Mouse (Mus musculus) kidney, embryonic 14.5 days (tissue): Measurements from ENCODE around the gene Rbms3. TPM values are rescaled to one million over a fixed set of nuclear protein-coding genes. Genes with fewer than 3 reads are reported as not detected.

Source experiments
- ATAC-seq: fragments of 200-750 bp; cut with Nextera tagmentation; 2 replicates; pipeline ENCODE4 v1.8.0; 2017; ENCODE audit warnings: moderate number of reproducible peaks, mild to moderate bottlenecking, moderate TSS enrichment, moderate library complexity; ENCODE audit not compliant: low FRiP score, low TSS enrichment
- H3K27ac ChIP-seq: fragments of 300-500 bp; sonication (generic); 2 replicates; pipeline ENCODE4 v1.5.1; 2014; ENCODE audit warnings: low read depth, mild to moderate bottlenecking, low read length, moderate library complexity, mixed read lengths
- H3K27me3 ChIP-seq: fragments of 300-500 bp; sonication (generic); 2 replicates; pipeline ENCODE4 v1.6.1; 2014; ENCODE audit warnings: mild to moderate bottlenecking, low read length; ENCODE audit not compliant: control insufficient read depth, insufficient read depth
- H3K36me3 ChIP-seq: fragments of 300-500 bp; sonication (generic); 2 replicates; pipeline ENCODE4 v1.6.1; 2014; ENCODE audit warnings: low read length, mixed read lengths; ENCODE audit not compliant: control insufficient read depth, insufficient read depth
- H3K4me1 ChIP-seq: fragments of 300-500 bp; sonication (generic); 2 replicates; pipeline ENCODE4 v1.6.1; 2014; ENCODE audit warnings: low read length, mixed read lengths; ENCODE audit not compliant: control insufficient read depth, insufficient read depth
- H3K4me2 ChIP-seq: fragments of 300-500 bp; sonication (generic); replicated peaks from 2 replicates; pipeline ENCODE4 v1.6.1; 2014; ENCODE audit warnings: low read depth, mild to moderate bottlenecking, low read length
- H3K4me3 ChIP-seq: fragments of 300-500 bp; sonication (generic); 2 replicates; pipeline ENCODE4 v1.5.1; 2014; ENCODE audit warnings: mild to moderate bottlenecking, low read length
- H3K9ac ChIP-seq: fragments of 300-500 bp; sonication (generic); 2 replicates; pipeline ENCODE4 v1.6.1; 2014; ENCODE audit warnings: low read depth, mild to moderate bottlenecking, low read length, moderate library complexity
- H3K9me3 ChIP-seq: fragments of 300-500 bp; sonication (generic); 2 replicates; pipeline ENCODE4 v1.6.1; 2016; ENCODE audit warnings: low read length; ENCODE audit not compliant: control insufficient read depth
- WGBS: fragments of 180-500 bp; shearing (Covaris S2); extraction: QIAGEN DNeasy Blood & Tissue Kit; methylation state at CpG from one replicate; pipeline ENCODE4 v1.1.7; 2014; 5-methylcytosine and 5-hydroxymethylcytosine counted together
- polyA plus RNA-seq: library from polyadenylated mRNA; unstranded; fragments of >200 nt; fragmentation: Nextera tagmentation; extraction: Ambion mirVana; gene quantifications from 2 replicates; pipeline ENCODE4 v1.2.1, GENCODE M21; 2014

Gene Rbms3
- polyA plus RNA-seq, 1 experiment from 2014 or later, result 73.4 TPM

DNA sequence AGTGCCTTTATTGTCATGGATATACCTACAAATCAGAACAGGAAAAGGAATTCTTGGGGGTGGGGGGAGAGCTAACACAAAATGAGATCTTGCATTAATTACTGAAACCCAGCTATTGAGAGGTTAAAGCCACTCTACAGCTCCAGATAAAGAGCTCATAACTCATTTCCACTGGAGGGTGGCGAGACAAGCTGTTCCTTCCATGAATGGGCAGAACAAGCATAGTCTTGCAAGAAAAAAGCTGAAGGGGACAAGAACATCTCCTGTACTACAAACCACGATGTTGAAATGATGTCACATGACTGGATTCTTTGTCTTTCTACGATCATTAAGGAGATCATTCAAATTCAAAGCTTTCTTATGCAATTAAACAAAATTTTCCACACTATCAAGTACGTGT, 417.7 kb downstream of the Rbms3 start:
- Histone ChIP-seq H3K27ac (no peak overlapping the region), H3K27me3 (no peaks in the 10 kb centered on the region), H3K4me2 (no peak overlapping the region), H3K9me3 (no peaks in the 10 kb centered on the region), H3K36me3 (no peaks in the 10 kb centered on the region; the same call in 1 of the 2 replicates), H3K9ac (no peak overlapping the region), H3K4me3 (no peak overlapping the region), H3K4me1 (peaks cover 17% of the 10 kb centered on the region)
- WGBS, result 42% methylated on average over 4 of the region's 4 CpGs
- no peak for ATAC-seq

GRCm38 (mm10) chr9:117210344-117210743, 419.4 kb downstream of the Rbms3 start:
- no peak for ATAC-seq
- Histone ChIP-seq H3K4me2 (no peak overlapping the region), H3K9me3 (no peaks in the 10 kb centered on the region), H3K36me3 (no peaks in the 10 kb centered on the region; the same call in 1 of the 2 replicates), H3K4me1 (peaks cover 15% of the 10 kb centered on the region), H3K27ac (no peak overlapping the region), H3K4me3 (no peak overlapping the region), H3K27me3 (no peaks in the 10 kb centered on the region), H3K9ac (no peak overlapping the region)
- 42% methylated on average over 2 of the region's 2 CpGs for WGBS

GRCm38 (mm10) chr9:117205395-117205794, 424.3 kb downstream of the Rbms3 start:
- H3K36me3 ChIP-seq, result 0 out of 2 replicates have a peak, but pooled peaks cover 3% of the 10 kb centered on the region
- no peaks in the 10 kb centered on the region for H3K9me3 ChIP-seq
- ATAC-seq, result no peak
- H3K27ac ChIP-seq, result no peak overlapping the region
- no peak overlapping the region for H3K9ac ChIP-seq
- no peak overlapping the region for H3K4me3 ChIP-seq
- no peak overlapping the region for H3K4me2 ChIP-seq
- peaks cover 3% of the 10 kb centered on the region; the same call in 1 of the 2 replicates for H3K4me1 ChIP-seq
- H3K27me3 ChIP-seq, result no peaks in the 10 kb centered on the region
- 40% methylated on average over 6 of the region's 6 CpGs for WGBS

DNA sequence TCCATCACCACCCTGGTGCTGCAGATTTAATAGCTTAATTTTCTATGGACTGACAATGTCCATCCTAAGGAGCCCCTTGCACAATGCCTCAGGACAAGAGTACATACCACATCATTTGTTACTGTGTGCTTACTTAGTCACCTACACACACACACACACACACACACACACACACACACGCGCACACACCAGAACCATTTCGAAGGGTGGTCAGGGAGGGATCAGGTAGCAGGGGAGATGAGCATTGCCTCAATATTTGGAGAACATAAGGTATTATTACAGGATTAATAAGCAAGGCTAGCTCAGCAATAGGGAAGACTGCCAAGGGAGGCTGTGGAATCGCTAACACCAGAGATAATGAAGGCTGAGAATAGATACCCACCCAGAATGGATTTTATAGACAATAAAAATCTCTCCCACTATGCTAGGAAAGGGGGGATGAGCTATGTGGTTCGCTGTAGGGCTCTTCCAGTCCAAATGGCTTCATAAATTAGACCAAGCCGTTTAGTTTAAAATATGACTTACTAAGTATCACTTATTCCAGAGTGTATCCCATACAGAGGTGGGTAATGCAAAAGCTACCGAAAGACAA, 429.6 kb downstream of the Rbms3 start:
- H3K4me2 ChIP-seq, result no peak overlapping the region
- no peak overlapping the region for H3K4me3 ChIP-seq
- no peak overlapping the region for H3K27ac ChIP-seq
- WGBS, result 87% methylated on average over 7 of the region's 7 CpGs
- H3K4me1 ChIP-seq, result no peaks in the 10 kb centered on the region
- no peaks in the 10 kb centered on the region for H3K27me3 ChIP-seq
- no peak overlapping the region for H3K9ac ChIP-seq
- peaks cover 3% of the 10 kb centered on the region; the same call in 1 of the 2 replicates for H3K36me3 ChIP-seq
- H3K9me3 ChIP-seq, result no peaks in the 10 kb centered on the region
- no peak for ATAC-seq

DNA sequence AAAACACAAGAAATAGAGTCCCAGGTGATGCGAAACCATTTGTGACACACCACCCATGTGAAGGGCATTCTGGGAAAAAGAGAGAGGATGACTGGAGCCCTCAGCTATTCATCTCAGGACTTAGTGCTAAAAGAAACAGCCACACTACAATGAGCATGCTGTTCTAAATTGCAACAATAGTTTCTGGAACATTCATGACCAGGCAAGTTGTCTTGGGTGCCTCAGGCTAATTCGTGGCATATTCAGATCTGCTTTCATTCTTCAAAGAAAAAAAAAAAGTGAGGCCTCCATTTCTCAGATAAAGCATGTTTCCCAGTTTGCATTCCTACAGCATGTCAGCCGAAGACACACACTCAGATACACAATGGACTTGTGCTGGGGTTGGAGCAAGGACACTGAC, 432.2 kb downstream of the Rbms3 start:
- no peak overlapping the region for H3K9ac ChIP-seq
- ATAC-seq, result no peak
- no peaks in the 10 kb centered on the region for H3K9me3 ChIP-seq

GRCm38 (mm10) chr9:117192565-117193540, 436.9 kb downstream of the Rbms3 start:
- peak; percentile 76 for ATAC-seq
- H3K4me1 ChIP-seq, result peaks cover 9% of the 10 kb centered on the region; the same call in 1 of the 2 replicates
- H3K27me3 ChIP-seq, result no peaks in the 10 kb centered on the region
- H3K4me3 ChIP-seq, result no peak overlapping the region
- H3K27ac ChIP-seq, result peak overlapping the region; percentile 77
- WGBS, result 49% methylated on average over 14 of the region's 14 CpGs
- no peak overlapping the region for H3K9ac ChIP-seq
- H3K36me3 ChIP-seq, result peaks cover 3% of the 10 kb centered on the region; the same call in 1 of the 2 replicates
- H3K9me3 ChIP-seq, result no peaks in the 10 kb centered on the region
- no peak overlapping the region for H3K4me2 ChIP-seq

More for the DNA sequence above, 432.2 kb downstream of the Rbms3 start:
- no peaks in the 10 kb centered on the region for H3K27me3 ChIP-seq
- no peak overlapping the region for H3K4me3 ChIP-seq
- H3K36me3 ChIP-seq, result peaks cover under 1% of the 10 kb centered on the region; the same call in 1 of the 2 replicates
- H3K4me1 ChIP-seq, result peaks cover 7% of the 10 kb centered on the region; the same call in 1 of the 2 replicates
- 88% methylated on average over 3 of the region's 3 CpGs for WGBS
- H3K4me2 ChIP-seq, result no peak overlapping the region
- H3K27ac ChIP-seq, result no peak overlapping the region

GRCm38 (mm10) chr9:117192093-117192492, 437.6 kb downstream of the Rbms3 start:
- WGBS, result 74% methylated on average over 15 of the region's 15 CpGs
- no peak overlapping the region for H3K9ac ChIP-seq
- peak overlapping the region; percentile 77; the same call in 1 of the 2 replicates for H3K27ac ChIP-seq
- H3K36me3 ChIP-seq, result peaks cover 3% of the 10 kb centered on the region; the same call in 1 of the 2 replicates
- no peaks in the 10 kb centered on the region for H3K9me3 ChIP-seq
- no peak for ATAC-seq
- no peaks in the 10 kb centered on the region for H3K27me3 ChIP-seq
- peaks cover 9% of the 10 kb centered on the region; the same call in 1 of the 2 replicates for H3K4me1 ChIP-seq
- H3K4me3 ChIP-seq, result no peak overlapping the region
- H3K4me2 ChIP-seq, result no peak overlapping the region

GRCm38 (mm10) chr9:117188406-117188805, 441.3 kb downstream of the Rbms3 start:
- 85% methylated on average over 3 of the region's 3 CpGs for WGBS
- Histone ChIP-seq H3K27me3 (no peaks in the 10 kb centered on the region), H3K4me1 (peaks cover 9% of the 10 kb centered on the region; the same call in 1 of the 2 replicates), H3K27ac (no peak overlapping the region), H3K36me3 (peaks cover 3% of the 10 kb centered on the region; the same call in 1 of the 2 replicates), H3K9me3 (no peaks in the 10 kb centered on the region), H3K9ac (no peak overlapping the region), H3K4me2 (no peak overlapping the region), H3K4me3 (no peak overlapping the region)
- no peak for ATAC-seq
